Mouse (Mus musculus): Measurements from ENCODE around the gene BC004004. TPM values are rescaled to one million over a fixed set of nuclear protein-coding genes. Genes with fewer than 3 reads are reported as not detected.
"Not testable (repeated sequence)": the region's sequence is repeated elsewhere in the genome, so short reads cannot be mapped to it uniquely, and the experiment has no call there.

The BC004004 gene
- polyA plus RNA-seq, 1 experiment from 2014 or later: 58.2 TPM

DNA sequence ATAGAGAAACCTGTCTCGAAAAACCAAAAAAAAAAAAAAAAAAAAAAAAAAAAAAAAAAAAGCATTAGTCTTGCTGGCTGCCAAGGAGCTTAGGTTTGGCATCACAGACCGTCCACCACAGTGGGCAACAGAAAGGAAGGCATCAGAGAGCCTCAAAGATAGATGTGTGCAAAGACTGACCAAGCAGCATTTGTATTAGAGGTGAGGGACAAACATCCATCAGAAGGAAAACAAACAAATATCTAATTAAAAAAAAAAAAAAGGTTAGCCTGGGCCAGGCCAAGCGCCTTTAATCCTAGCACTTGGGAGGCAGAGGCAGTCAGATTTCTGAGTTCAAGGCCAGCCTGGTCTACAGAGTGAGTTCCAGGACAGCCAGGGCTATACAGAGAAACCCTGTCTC, 48.8 kb downstream of the BC004004 start, which contains the start of gene Pi16:
Gene Pi16, plus strand, starts transcription at position 301 of the 400 bp plus-strand sequence.
- WGBS: 90% methylated on average over 3 of the region's 3 CpGs
- not testable (repeated sequence) for H3K4me1 ChIP-seq (replicated peaks; ENCODE audit: control insufficient read depth, insufficient read depth, low read length); H3K36me3 ChIP-seq (ENCODE audit: control insufficient read depth, insufficient read depth, low read length); H3K4me2 ChIP-seq (ENCODE audit: low read depth, low read length, severe bottlenecking); ATAC-seq (replicated peaks; ENCODE audit: low FRiP score); H3K9ac ChIP-seq (ENCODE audit: low read length); H3K4me3 ChIP-seq (ENCODE audit: low read depth, low read length); H3K27ac ChIP-seq (ENCODE audit: low read depth, low read length); H3K9me3 ChIP-seq (ENCODE audit: control insufficient read depth, low read length); DNase-seq (ENCODE audit: low spot score)
- peaks cover 19% of the 10 kb centered on the region for H3K27me3 ChIP-seq (ENCODE audit: control insufficient read depth, insufficient read depth, low read length)

DNA sequence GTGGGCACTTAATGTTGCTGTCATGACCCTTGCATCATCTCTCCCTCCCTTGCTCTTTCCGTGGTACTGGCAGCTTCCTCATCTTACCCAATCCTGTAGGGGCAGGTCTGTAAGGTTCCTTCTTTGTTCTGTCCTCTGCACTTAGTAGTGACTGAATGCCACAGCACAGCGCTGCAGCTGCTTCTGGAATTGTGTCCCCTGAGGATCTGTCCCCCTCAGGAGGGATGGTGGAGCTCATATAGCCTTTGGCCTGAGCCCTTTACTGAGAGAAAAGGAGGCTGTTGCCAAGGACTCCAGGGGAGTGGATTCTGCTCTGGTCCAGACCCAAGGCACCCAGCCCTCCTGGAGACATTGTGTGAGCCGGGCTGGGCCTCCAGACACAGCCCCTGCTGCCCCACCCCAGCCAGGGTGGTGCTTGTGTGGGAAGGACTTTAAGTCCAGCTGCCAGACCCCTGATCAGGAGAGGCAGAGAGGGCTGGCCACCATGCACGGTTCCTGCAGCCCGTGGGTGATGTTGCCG, 50.2 kb downstream of the BC004004 start:
- H3K4me2 ChIP-seq (ENCODE audit: low read depth, low read length, severe bottlenecking): no peak overlapping the region
- WGBS: 53% methylated on average over 6 of the region's 6 CpGs
- H3K36me3 ChIP-seq (ENCODE audit: control insufficient read depth, insufficient read depth, low read length): no peaks in the 10 kb centered on the region
- H3K9ac ChIP-seq (ENCODE audit: low read length): no peak overlapping the region
- DNase-seq (ENCODE audit: low spot score) (no peak), ATAC-seq (replicated peaks; ENCODE audit: low FRiP score) (no peak)
- H3K27me3 ChIP-seq (ENCODE audit: control insufficient read depth, insufficient read depth, low read length): peaks cover 24% of the 10 kb centered on the region
- no peak overlapping the region for H3K27ac ChIP-seq (ENCODE audit: low read depth, low read length)
- H3K4me3 ChIP-seq (ENCODE audit: low read depth, low read length): no peak overlapping the region
- H3K4me1 ChIP-seq (replicated peaks; ENCODE audit: control insufficient read depth, insufficient read depth, low read length): no peaks in the 10 kb centered on the region
- H3K9me3 ChIP-seq (ENCODE audit: control insufficient read depth, low read length): no peaks in the 10 kb centered on the region

DNA sequence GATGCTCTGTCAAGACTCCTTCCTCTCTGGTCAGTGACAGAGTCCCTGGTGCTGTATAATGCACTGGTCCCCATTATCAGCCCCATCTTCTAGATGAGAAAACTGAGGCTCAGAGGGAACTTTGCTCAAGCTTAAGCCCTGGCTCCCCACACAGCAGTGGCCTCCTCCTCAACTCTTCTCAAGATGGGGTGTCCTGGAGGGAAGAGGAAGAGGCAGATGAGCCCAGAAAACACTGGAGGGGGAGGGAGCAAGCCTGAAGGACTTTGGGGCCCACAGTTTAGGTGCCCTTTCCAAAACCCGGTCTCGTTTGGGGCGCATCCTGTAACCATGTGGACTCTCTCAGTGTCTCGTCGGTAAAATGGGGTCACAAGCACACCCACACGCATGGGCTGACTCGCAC, 50.9 kb downstream of the BC004004 start:
- H3K4me2 ChIP-seq (ENCODE audit: low read depth, low read length, severe bottlenecking): no peak overlapping the region
- ATAC-seq (replicated peaks; ENCODE audit: low FRiP score) (no peak), DNase-seq (ENCODE audit: low spot score) (no peak)
- no peaks in the 10 kb centered on the region for H3K9me3 ChIP-seq (ENCODE audit: control insufficient read depth, low read length)
- no peaks in the 10 kb centered on the region for H3K4me1 ChIP-seq (replicated peaks; ENCODE audit: control insufficient read depth, insufficient read depth, low read length)
- H3K27me3 ChIP-seq (ENCODE audit: control insufficient read depth, insufficient read depth, low read length): peaks cover 24% of the 10 kb centered on the region
- H3K27ac ChIP-seq (ENCODE audit: low read depth, low read length): no peak overlapping the region
- 85% methylated on average over 7 of the region's 7 CpGs for WGBS
- H3K9ac ChIP-seq (ENCODE audit: low read length): no peak overlapping the region
- H3K4me3 ChIP-seq (ENCODE audit: low read depth, low read length): no peak overlapping the region
- H3K36me3 ChIP-seq (ENCODE audit: control insufficient read depth, insufficient read depth, low read length): no peaks in the 10 kb centered on the region

DNA sequence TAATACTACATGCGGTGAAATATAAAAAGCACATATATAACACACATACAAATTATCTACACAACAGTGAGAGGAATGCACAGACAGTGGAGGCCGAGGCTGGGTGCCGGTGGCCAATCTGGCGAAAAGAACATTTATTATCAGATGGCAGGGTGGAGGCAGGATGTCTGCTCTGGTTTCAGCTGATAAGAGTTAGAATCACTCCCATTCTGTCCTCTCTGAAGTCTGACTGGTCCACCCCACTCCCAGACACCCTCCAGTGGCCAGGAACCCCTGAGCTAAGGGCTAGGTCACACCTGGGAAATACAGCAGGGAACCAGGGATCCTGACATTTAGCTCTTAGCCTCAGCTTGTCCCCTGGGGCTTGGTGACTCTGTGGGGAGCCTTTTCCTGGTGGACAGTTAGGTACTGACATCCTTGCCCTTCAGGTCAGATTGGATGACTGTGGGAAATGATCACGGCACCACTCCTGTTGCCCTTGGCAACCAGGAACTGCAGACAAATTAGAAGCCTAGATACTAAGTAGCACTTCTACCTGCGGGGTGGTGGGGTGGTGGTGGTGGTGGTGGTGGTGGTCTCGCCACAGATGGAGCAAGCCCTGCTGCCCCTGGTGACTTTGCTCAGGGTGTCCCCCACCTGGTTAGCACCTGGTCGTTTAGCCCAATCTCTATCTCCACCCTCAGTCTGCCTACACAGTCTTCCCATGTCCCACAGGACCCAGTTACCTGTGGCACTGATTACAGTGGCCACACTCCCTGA, 51.5 kb downstream of the BC004004 start:
- no peak overlapping the region for H3K27ac ChIP-seq (ENCODE audit: low read depth, low read length)
- ATAC-seq (replicated peaks; ENCODE audit: low FRiP score) (no peak), DNase-seq (ENCODE audit: low spot score) (no peak)
- H3K9ac ChIP-seq (ENCODE audit: low read length): no peak overlapping the region
- H3K36me3 ChIP-seq (ENCODE audit: control insufficient read depth, insufficient read depth, low read length): no peaks in the 10 kb centered on the region
- H3K9me3 ChIP-seq (ENCODE audit: control insufficient read depth, low read length): no peaks in the 10 kb centered on the region
- H3K4me3 ChIP-seq (ENCODE audit: low read depth, low read length): no peak overlapping the region
- peaks cover 24% of the 10 kb centered on the region for H3K27me3 ChIP-seq (ENCODE audit: control insufficient read depth, insufficient read depth, low read length)
- 76% methylated on average over 8 of the region's 8 CpGs for WGBS
- no peaks in the 10 kb centered on the region for H3K4me1 ChIP-seq (replicated peaks; ENCODE audit: control insufficient read depth, insufficient read depth, low read length)
- no peak overlapping the region for H3K4me2 ChIP-seq (ENCODE audit: low read depth, low read length, severe bottlenecking)

DNA sequence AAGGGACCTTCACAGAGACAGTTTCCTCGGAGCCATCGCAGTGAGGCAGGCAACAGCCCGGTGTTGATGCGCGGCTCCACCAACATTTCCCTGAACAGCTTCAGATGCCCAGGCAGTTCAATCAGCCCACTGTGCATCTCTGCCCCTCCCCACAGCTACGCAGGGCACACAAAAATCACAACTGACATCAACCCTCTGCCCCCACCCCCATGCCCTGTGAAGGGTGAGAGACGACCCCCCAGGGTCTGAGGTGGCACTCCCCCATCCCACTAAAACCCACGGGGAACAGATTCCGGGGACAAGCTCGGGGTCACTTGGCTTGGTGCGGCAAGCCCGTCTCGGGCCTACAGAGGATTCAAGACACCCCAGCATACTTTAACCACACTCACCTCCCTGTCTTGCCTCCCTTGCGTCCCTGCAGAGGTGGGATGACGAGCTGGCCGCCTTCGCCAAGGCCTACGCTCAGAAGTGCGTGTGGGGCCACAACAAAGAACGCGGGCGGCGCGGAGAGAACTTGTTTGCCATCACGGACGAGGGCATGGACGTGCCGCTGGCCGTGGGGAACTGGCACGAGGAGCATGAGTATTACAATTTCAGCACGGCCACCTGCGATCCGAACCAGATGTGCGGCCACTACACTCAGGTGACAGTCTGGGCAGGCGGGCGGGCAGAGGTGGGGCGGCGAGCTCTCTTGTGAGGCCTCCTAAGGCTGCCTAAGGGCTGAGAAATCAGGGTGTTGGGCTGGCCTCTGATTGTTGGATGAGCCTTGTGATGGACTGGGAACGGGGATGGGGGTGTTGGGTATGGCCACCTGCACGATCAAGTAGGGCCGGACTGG, 53.4 kb downstream of the BC004004 start:
- Histone ChIP-seq H3K9ac (ENCODE audit: low read length) (no peak overlapping the region), H3K27ac (ENCODE audit: low read depth, low read length) (no peak overlapping the region), H3K27me3 (ENCODE audit: control insufficient read depth, insufficient read depth, low read length) (peaks cover 24% of the 10 kb centered on the region), H3K9me3 (ENCODE audit: control insufficient read depth, low read length) (no peaks in the 10 kb centered on the region), H3K36me3 (ENCODE audit: control insufficient read depth, insufficient read depth, low read length) (no peaks in the 10 kb centered on the region), H3K4me3 (ENCODE audit: low read depth, low read length) (no peak overlapping the region), H3K4me1 (replicated peaks; ENCODE audit: control insufficient read depth, insufficient read depth, low read length) (peaks cover 12% of the 10 kb centered on the region), H3K4me2 (ENCODE audit: low read depth, low read length, severe bottlenecking) (peak overlapping the region; percentile 19; the same call in 1 of the 2 replicates)
- ATAC-seq (replicated peaks; ENCODE audit: low FRiP score) (no peak), DNase-seq (ENCODE audit: low spot score) (peak; percentile 69)
- whole genome bisulfite sequencing: 8% methylated on average over 41 of the region's 41 CpGs

DNA sequence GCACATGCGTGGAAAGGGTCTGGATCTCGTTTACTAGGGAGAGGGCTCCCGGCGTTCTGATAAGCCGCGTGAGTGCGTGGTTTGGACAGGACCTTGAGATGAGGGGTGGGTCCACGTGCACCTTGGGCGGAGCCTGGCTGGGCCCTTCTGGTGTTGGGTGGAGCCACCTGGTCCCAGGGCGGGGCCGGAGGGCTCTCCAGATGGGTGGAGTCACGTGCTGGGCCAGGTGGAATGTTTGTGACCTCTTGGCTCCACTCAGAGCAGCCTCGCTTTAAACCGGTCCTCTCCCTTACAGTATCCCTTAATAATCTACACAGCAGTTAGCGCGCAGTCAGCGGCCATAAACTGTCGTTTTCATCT, 54.0 kb downstream of the BC004004 start:
- Histone ChIP-seq H3K9me3 (ENCODE audit: control insufficient read depth, low read length) (no peaks in the 10 kb centered on the region), H3K9ac (ENCODE audit: low read length) (no peak overlapping the region), H3K36me3 (ENCODE audit: control insufficient read depth, insufficient read depth, low read length) (no peaks in the 10 kb centered on the region), H3K27me3 (ENCODE audit: control insufficient read depth, insufficient read depth, low read length) (peaks cover 24% of the 10 kb centered on the region), H3K4me1 (replicated peaks; ENCODE audit: control insufficient read depth, insufficient read depth, low read length) (peaks cover 18% of the 10 kb centered on the region), H3K4me2 (ENCODE audit: low read depth, low read length, severe bottlenecking) (peak overlapping the region; percentile 19; the same call in 1 of the 2 replicates), H3K4me3 (ENCODE audit: low read depth, low read length) (no peak overlapping the region), H3K27ac (ENCODE audit: low read depth, low read length) (no peak overlapping the region)
- 9% methylated on average over 18 of the region's 18 CpGs for WGBS
- peak; percentile 64 for DNase-seq (ENCODE audit: low spot score)
- no peak for ATAC-seq (replicated peaks; ENCODE audit: low FRiP score)

DNA sequence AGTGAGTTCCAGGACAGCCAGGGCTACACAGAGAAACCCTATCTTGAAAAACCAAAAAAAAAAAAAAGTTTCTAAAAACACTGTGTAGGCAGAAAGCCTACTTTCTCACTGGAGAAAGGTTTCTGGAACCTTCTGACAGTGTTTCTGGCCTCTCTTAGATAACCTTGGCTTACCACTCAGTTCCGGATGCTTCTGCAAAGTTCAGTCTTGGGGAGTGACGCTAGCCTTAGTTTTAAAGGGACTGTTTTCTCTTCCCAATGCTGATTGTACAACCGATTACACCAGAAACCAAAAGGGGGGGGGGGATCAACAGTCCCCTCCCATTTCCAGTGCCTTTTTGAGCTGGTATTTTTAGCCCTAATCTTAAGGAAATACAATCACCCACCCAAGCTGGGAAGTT, 55.0 kb downstream of the BC004004 start:
- H3K9ac ChIP-seq (ENCODE audit: low read length): no peak overlapping the region
- H3K9me3 ChIP-seq (ENCODE audit: control insufficient read depth, low read length): no peaks in the 10 kb centered on the region
- H3K27ac ChIP-seq (ENCODE audit: low read depth, low read length): no peak overlapping the region
- H3K4me3 ChIP-seq (ENCODE audit: low read depth, low read length): no peak overlapping the region
- H3K4me2 ChIP-seq (ENCODE audit: low read depth, low read length, severe bottlenecking): no peak overlapping the region
- no peak for DNase-seq (ENCODE audit: low spot score)
- H3K27me3 ChIP-seq (ENCODE audit: control insufficient read depth, insufficient read depth, low read length): peaks cover 24% of the 10 kb centered on the region
- 93% methylated on average over 3 of the region's 3 CpGs for WGBS
- no peak for ATAC-seq (replicated peaks; ENCODE audit: low FRiP score)
- H3K4me1 ChIP-seq (replicated peaks; ENCODE audit: control insufficient read depth, insufficient read depth, low read length): peaks cover 18% of the 10 kb centered on the region
- H3K36me3 ChIP-seq (ENCODE audit: control insufficient read depth, insufficient read depth, low read length): no peaks in the 10 kb centered on the region

DNA sequence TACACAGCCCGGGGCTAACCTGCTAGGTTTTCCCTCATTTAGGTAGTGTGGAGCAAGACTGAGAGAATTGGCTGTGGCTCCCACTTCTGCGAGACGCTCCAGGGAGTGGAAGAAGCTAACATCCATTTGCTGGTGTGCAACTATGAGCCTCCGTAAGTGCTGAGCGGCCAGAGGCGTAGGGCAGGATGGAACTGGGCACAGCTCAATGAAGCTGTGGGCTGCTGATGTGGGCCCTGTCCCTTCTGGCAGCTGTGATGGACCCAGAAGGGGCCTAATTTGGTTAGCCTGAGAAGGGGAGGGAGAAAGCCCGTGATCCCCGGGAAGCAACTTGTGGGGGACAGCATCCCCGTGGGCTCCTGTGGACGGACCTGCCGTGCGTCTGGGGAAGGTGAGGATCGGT, 57.2 kb downstream of the BC004004 start:
- H3K9me3 ChIP-seq (ENCODE audit: control insufficient read depth, low read length): no peaks in the 10 kb centered on the region
- H3K27me3 ChIP-seq (ENCODE audit: control insufficient read depth, insufficient read depth, low read length): peaks cover 19% of the 10 kb centered on the region
- H3K4me2 ChIP-seq (ENCODE audit: low read depth, low read length, severe bottlenecking): peak overlapping the region; percentile 61; the same call in 1 of the 2 replicates
- ATAC-seq (replicated peaks; ENCODE audit: low FRiP score) (no peak), DNase-seq (ENCODE audit: low spot score) (no peak)
- no peak overlapping the region for H3K27ac ChIP-seq (ENCODE audit: low read depth, low read length)
- H3K4me3 ChIP-seq (ENCODE audit: low read depth, low read length): peak overlapping the region; percentile 33; the same call in 1 of the 2 replicates
- peak overlapping the region; percentile 70 for H3K9ac ChIP-seq (ENCODE audit: low read length)
- 31% methylated on average over 13 of the region's 13 CpGs for WGBS
- H3K4me1 ChIP-seq (replicated peaks; ENCODE audit: control insufficient read depth, insufficient read depth, low read length): peaks cover 18% of the 10 kb centered on the region
- H3K36me3 ChIP-seq (ENCODE audit: control insufficient read depth, insufficient read depth, low read length): no peaks in the 10 kb centered on the region; the same call in 1 of the 2 replicates
